Mouse (Mus musculus) kidney, embryonic 16.5 days (tissue): ENCODE measurements around the gene Fam173b. TPM values are rescaled to one million over a fixed set of nuclear protein-coding genes. Genes with fewer than 3 reads are reported as not detected.
"Not testable (repeated sequence)": the region's sequence is repeated elsewhere in the genome, so short reads cannot be mapped to it uniquely, and the experiment has no call there.

Source experiments
- ATAC-seq: fragments of 200-750 bp; cut with Nextera tagmentation; 2 replicates; pipeline ENCODE4 v1.8.0; 2017; ENCODE audit warnings: moderate TSS enrichment; ENCODE audit not compliant: low FRiP score, low TSS enrichment
- H3K27ac ChIP-seq: fragments of 300-500 bp; sonication (generic); 2 replicates; pipeline ENCODE4 v1.5.1; 2014; ENCODE audit warnings: low read length
- H3K27me3 ChIP-seq: fragments of 300-500 bp; sonication (generic); 2 replicates; pipeline ENCODE4 v1.6.1; 2014; ENCODE audit warnings: low read length, control low read depth, mixed read lengths; ENCODE audit not compliant: insufficient read depth
- H3K36me3 ChIP-seq: fragments of 300-500 bp; sonication (generic); 2 replicates; pipeline ENCODE4 v1.6.1; 2014; ENCODE audit warnings: low read length, control low read depth, mixed read lengths; ENCODE audit not compliant: insufficient read depth
- H3K4me1 ChIP-seq: fragments of 300-500 bp; sonication (generic); 2 replicates; pipeline ENCODE4 v1.6.1; 2014; ENCODE audit warnings: low read length, control low read depth, mixed read lengths; ENCODE audit not compliant: insufficient read depth
- H3K4me2 ChIP-seq: fragments of 300-500 bp; sonication (generic); replicated peaks from 2 replicates; pipeline ENCODE4 v1.6.1; 2014; ENCODE audit warnings: low read depth, low read length
- H3K4me3 ChIP-seq: fragments of 300-500 bp; sonication (generic); 2 replicates; pipeline ENCODE4 v1.5.1; 2014; ENCODE audit warnings: mild to moderate bottlenecking, low read length
- H3K9ac ChIP-seq: fragments of 300-500 bp; sonication (generic); replicated peaks from 2 replicates; pipeline ENCODE4 v1.6.1; 2014; ENCODE audit warnings: low read length
- H3K9me3 ChIP-seq: fragments of 300-500 bp; sonication (generic); 2 replicates; pipeline ENCODE4 v1.6.1; 2016; ENCODE audit warnings: low read length, control low read depth
- WGBS: fragments of 180-500 bp; shearing (Covaris S2); extraction: QIAGEN DNeasy Blood & Tissue Kit; methylation state at CpG from one replicate; pipeline ENCODE4 v1.1.7; 2014; 5-methylcytosine and 5-hydroxymethylcytosine counted together
- polyA plus RNA-seq: library from polyadenylated mRNA; unstranded; fragments of >200 nt; fragmentation: Nextera tagmentation; extraction: Ambion mirVana; gene quantifications from 2 replicates; pipeline ENCODE4 v1.2.1, GENCODE M21; 2015

Gene Fam173b
- polyA plus RNA-seq, 1 experiment from 2014 or later, result 14.2 TPM

GRCm38 (mm10) chr15:31568581-31568996 lies 33.1 kb upstream of the Fam173b start:
- Histone ChIP-seq H3K27ac (peak overlapping the region; percentile 60), H3K9ac (peak overlapping the region; percentile 47), H3K4me2 (peak overlapping the region; percentile 46), H3K36me3 (no peaks in the 10 kb centered on the region), H3K4me3 (peak overlapping the region; percentile 22), H3K4me1 (peaks cover 30% of the 10 kb centered on the region), H3K9me3 (no peaks in the 10 kb centered on the region), H3K27me3 (no peaks in the 10 kb centered on the region)
- 8% methylated on average over 12 of the region's 12 CpGs for WGBS
- ATAC-seq, result peak; percentile 93

GRCm38 (mm10) chr15:31569325-31570022 lies 32.2 kb upstream of the Fam173b start:
- H3K27ac ChIP-seq, result peak overlapping the region; percentile 60
- no peaks in the 10 kb centered on the region for H3K27me3 ChIP-seq
- peak overlapping the region; percentile 46; the same call in 1 of the 2 replicates for H3K4me2 ChIP-seq
- no peak overlapping the region for H3K9ac ChIP-seq
- WGBS, result 52% methylated on average over 9 of the region's 9 CpGs
- peaks cover 21% of the 10 kb centered on the region for H3K4me1 ChIP-seq
- no peaks in the 10 kb centered on the region for H3K9me3 ChIP-seq
- ATAC-seq, result peak; percentile 53
- no peak overlapping the region for H3K4me3 ChIP-seq
- no peaks in the 10 kb centered on the region for H3K36me3 ChIP-seq

GRCm38 (mm10) chr15:31570959-31571358 lies 30.7 kb upstream of the Fam173b start:
- 76% methylated on average over 8 of the region's 8 CpGs for WGBS
- H3K27me3 ChIP-seq, result no peaks in the 10 kb centered on the region
- no peaks in the 10 kb centered on the region for H3K36me3 ChIP-seq
- H3K9me3 ChIP-seq, result no peaks in the 10 kb centered on the region
- H3K4me2 ChIP-seq, result no peak overlapping the region
- ATAC-seq, result no peak
- no peak overlapping the region for H3K4me3 ChIP-seq
- no peak overlapping the region for H3K27ac ChIP-seq
- H3K4me1 ChIP-seq, result peaks cover 18% of the 10 kb centered on the region
- H3K9ac ChIP-seq, result no peak overlapping the region

GRCm38 (mm10) chr15:31571906-31572722 lies 29.5 kb upstream of the Fam173b start:
- no peak overlapping the region for H3K9ac ChIP-seq
- no peak overlapping the region for H3K4me2 ChIP-seq
- H3K4me3 ChIP-seq, result no peak overlapping the region
- peaks cover 18% of the 10 kb centered on the region for H3K4me1 ChIP-seq
- H3K27ac ChIP-seq, result no peak overlapping the region
- no peaks in the 10 kb centered on the region for H3K9me3 ChIP-seq
- ATAC-seq, result no peak
- no peaks in the 10 kb centered on the region for H3K36me3 ChIP-seq
- WGBS, result 86% methylated on average over 16 of the region's 16 CpGs
- no peaks in the 10 kb centered on the region for H3K27me3 ChIP-seq

GRCm38 (mm10) chr15:31573287-31573686 lies 28.4 kb upstream of the Fam173b start:
- WGBS, result 92% methylated on average over 4 of the region's 4 CpGs
- Histone ChIP-seq H3K9ac (no peak overlapping the region), H3K4me3 (no peak overlapping the region), H3K27me3 (no peaks in the 10 kb centered on the region), H3K36me3 (no peaks in the 10 kb centered on the region), H3K27ac (no peak overlapping the region), H3K9me3 (no peaks in the 10 kb centered on the region), H3K4me1 (peaks cover 15% of the 10 kb centered on the region), H3K4me2 (no peak overlapping the region)
- ATAC-seq, result no peak

GRCm38 (mm10) chr15:31573692-31574091 lies 28.0 kb upstream of the Fam173b start:
- Histone ChIP-seq H3K4me1 (peaks cover 11% of the 10 kb centered on the region), H3K27ac (no peak overlapping the region), H3K27me3 (no peaks in the 10 kb centered on the region), H3K4me2 (no peak overlapping the region), H3K9ac (no peak overlapping the region), H3K4me3 (no peak overlapping the region), H3K36me3 (no peaks in the 10 kb centered on the region), H3K9me3 (no peaks in the 10 kb centered on the region)
- no peak for ATAC-seq

- H3K4me1 ChIP-seq, result no peaks in the 10 kb centered on the region
- H3K4me3 ChIP-seq, result no peak overlapping the region
- H3K9me3 ChIP-seq, result no peaks in the 10 kb centered on the region
- no peaks in the 10 kb centered on the region for H3K27me3 ChIP-seq
- ATAC-seq, result no peak
- WGBS, result 64% methylated on average over 5 of the region's 5 CpGs
- H3K36me3 ChIP-seq, result no peaks in the 10 kb centered on the region
- H3K27ac ChIP-seq, result no peak overlapping the region
- no peak overlapping the region for H3K9ac ChIP-seq
- no peak overlapping the region for H3K4me2 ChIP-seq
Observed at GRCm38 (mm10) chr15:31576076-31576475, 25.6 kb upstream of the Fam173b start.

GRCm38 (mm10) chr15:31581086-31581485 lies 20.6 kb upstream of the Fam173b start:
- H3K27ac ChIP-seq, H3K4me1 ChIP-seq, H3K4me3 ChIP-seq, H3K36me3 ChIP-seq, ATAC-seq, H3K4me2 ChIP-seq, H3K9ac ChIP-seq, H3K9me3 ChIP-seq, H3K27me3 ChIP-seq: not testable (repeated sequence)
- 86% methylated on average over 2 of the region's 2 CpGs for WGBS

- no peak overlapping the region for H3K27ac ChIP-seq
- no peak overlapping the region for H3K4me3 ChIP-seq
- no peaks in the 10 kb centered on the region for H3K9me3 ChIP-seq
- H3K4me1 ChIP-seq, result no peaks in the 10 kb centered on the region
- H3K4me2 ChIP-seq, result no peak overlapping the region
- no peaks in the 10 kb centered on the region for H3K36me3 ChIP-seq
- 91% methylated on average over 13 of the region's 13 CpGs for WGBS
- no peak for ATAC-seq
- no peaks in the 10 kb centered on the region for H3K27me3 ChIP-seq
- no peak overlapping the region for H3K9ac ChIP-seq
Observed at GRCm38 (mm10) chr15:31583304-31584085, 18.2 kb upstream of the Fam173b start.
